Mouse (Mus musculus) erythroblast, embryonic 14.5 days (primary cell): ENCODE results near the gene Ugt2b34. TPM values are rescaled to one million over a fixed set of nuclear protein-coding genes. Genes with fewer than 3 reads are reported as not detected.

Experiments
- H3K27me3 ChIP-seq: 2 replicates; pipeline ENCODE4 v1.6.1; 2012; ENCODE audit warnings: inconsistent platforms; ENCODE audit not compliant: control insufficient read depth
- H3K36me3 ChIP-seq: 2 replicates; pipeline ENCODE4 v1.6.1; 2012; ENCODE audit warnings: mild to moderate bottlenecking, inconsistent platforms; ENCODE audit not compliant: control insufficient read depth
- H3K4me1 ChIP-seq: 2 replicates; pipeline ENCODE4 v1.6.1; 2012; ENCODE audit warnings: inconsistent platforms; ENCODE audit not compliant: control insufficient read depth
- H3K4me3 ChIP-seq: replicated peaks from 2 replicates; pipeline ENCODE3; 2012; ENCODE audit warnings: moderate library complexity, mild to moderate bottlenecking, inconsistent platforms
- H3K9me3 ChIP-seq: 2 replicates; pipeline ENCODE4 v1.6.1; 2012; ENCODE audit warnings: low read length, inconsistent platforms, mixed read lengths; ENCODE audit not compliant: control insufficient read depth
- GATA1 ChIP-seq: IDR thresholded peaks from 2 replicates; pipeline ENCODE4 v1.6.1; 2012; ENCODE audit warnings: low read length, inconsistent platforms, mixed read lengths
- TAL1 ChIP-seq: IDR thresholded peaks from 3 replicates; pipeline ENCODE4 v1.6.1; 2012; ENCODE audit warnings: low read length, inconsistent platforms, mixed read lengths
- polyA plus RNA-seq: library from polyadenylated mRNA; stranded (reverse); fragments of >175 nt; gene quantifications from 2 replicates; pipeline ENCODE4 v1.2.3, GENCODE M21; 2012

Ugt2b34 gene
- polyA plus RNA-seq, result not detected in 2 replicates

DNA sequence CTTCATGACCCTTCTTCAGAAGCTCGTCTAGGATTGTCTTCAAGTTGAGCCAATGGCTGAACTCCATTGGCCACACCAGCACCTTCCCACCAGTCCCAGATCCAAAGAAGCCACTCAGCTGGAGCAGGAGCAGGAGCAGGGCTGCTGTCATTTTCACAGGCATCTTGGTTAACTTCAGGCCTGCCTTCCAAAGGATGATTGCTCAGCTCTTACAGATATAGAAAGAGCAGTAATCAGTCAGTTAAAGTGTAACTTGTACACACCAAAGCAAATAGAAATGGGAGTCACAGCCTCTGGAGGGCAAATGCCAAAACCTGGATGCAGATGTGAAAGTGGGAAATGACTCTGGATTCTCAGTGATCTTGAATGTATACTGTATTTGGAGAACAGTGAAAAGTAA, at the start of gene Ugt2b34:
Ugt2b34 (minus strand) TSS at position 180 of the 400 bp plus-strand sequence.
- peak within 1 kb of the TSS; percentile 8 for H3K4me3 ChIP-seq
- H3K9me3 ChIP-seq, result no peaks in the 10 kb centered on the region
- TF ChIP-seq GATA1 (no peak), TAL1 (no peak)
- H3K36me3 ChIP-seq, result no peaks in the 10 kb centered on the region
- no peaks in the 10 kb centered on the region for H3K4me1 ChIP-seq
- H3K27me3 ChIP-seq, result no peaks in the 10 kb centered on the region

DNA sequence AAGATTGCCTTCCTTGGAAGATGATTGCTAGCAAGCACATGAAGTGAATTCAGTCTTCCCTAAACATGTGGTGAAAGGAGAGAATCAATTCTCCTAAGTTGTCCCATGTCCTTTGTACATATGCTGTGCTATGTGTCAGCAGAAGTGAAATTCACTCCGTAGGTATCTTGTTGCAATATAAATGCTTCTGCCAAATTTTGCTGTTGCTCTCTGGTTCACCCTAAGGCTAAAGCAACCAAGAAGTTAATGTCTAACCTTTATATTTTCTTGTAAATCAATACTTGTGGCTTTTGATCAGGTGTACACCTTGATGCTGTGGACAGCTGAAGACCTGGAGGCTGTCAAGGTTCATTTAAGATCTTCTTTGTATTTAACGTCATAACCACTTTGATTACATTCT, 35.4 kb upstream of the Ugt2b34 start:
- no peak for TF ChIP-seq GATA1
- no peak for TF ChIP-seq TAL1
- no peaks in the 10 kb centered on the region for H3K36me3 ChIP-seq
- H3K4me1 ChIP-seq, result no peaks in the 10 kb centered on the region
- no peaks in the 10 kb centered on the region for H3K27me3 ChIP-seq
- peaks cover 6% of the 10 kb centered on the region; the same call in 1 of the 2 replicates for H3K9me3 ChIP-seq
- no peak overlapping the region for H3K4me3 ChIP-seq

DNA sequence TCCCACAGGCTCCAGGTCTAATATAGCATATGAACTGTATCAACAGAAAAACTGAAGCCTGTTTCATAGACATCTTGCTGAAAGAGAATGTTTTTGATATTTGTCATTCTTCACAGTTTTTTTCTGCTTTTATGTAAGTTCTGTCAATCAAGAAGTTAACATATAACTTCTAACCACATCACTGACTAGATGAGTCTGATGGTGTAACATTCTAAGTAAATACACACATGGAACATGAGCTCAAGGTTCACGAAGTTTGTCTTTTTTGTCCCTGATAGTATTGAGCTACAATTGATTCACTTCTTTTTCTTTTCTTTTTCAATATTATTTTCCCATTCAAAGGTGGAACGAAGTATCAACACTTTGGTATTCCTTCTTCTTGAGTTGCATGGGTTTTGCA, 19.7 kb upstream of the Ugt2b34 start, which contains the start of gene Ugt2b1:
Ugt2b1 (minus strand) TSS at position 105 of the 400 bp plus-strand sequence.
- no peaks in the 10 kb centered on the region for H3K27me3 ChIP-seq
- TF ChIP-seq TAL1 (no peak), GATA1 (no peak)
- H3K4me3 ChIP-seq, result no peak within 1 kb of the TSS
- H3K9me3 ChIP-seq, result no peaks in the 10 kb centered on the region; the same call in 1 of the 2 replicates
- H3K36me3 ChIP-seq, result no peaks in the 10 kb centered on the region
- H3K4me1 ChIP-seq, result no peaks in the 10 kb centered on the region

DNA sequence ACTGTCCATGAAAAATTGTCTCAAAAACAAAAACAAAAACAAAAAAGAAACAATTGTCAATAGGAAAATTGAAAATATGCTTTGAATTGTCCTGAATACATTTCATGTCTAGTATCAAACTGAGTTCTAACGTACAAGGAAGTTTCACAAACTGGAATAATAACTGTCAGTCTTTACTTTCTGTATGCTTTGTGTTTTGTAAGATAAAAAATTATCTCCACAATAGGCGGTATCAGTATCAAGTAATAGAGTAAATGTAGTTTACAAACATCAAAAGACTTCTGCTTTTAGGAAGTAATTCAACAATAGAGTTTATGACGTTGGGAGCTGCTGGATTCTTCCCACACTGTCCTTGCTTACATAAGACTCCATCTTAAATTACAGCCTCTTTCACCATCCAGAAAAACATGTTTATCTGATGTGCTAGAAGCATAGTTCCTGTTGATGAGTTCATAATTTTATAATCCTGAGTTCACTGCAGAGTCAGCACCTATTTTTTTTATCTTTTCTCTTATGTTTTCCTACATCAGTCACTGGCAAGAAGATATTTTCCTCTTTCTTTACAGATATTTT, 14.0 kb upstream of the Ugt2b34 start:
- H3K27me3 ChIP-seq, result no peaks in the 10 kb centered on the region
- TF ChIP-seq GATA1 (no peak), TAL1 (no peak)
- no peaks in the 10 kb centered on the region for H3K36me3 ChIP-seq
- no peaks in the 10 kb centered on the region for H3K4me1 ChIP-seq
- H3K4me3 ChIP-seq, result no peak overlapping the region
- no peaks in the 10 kb centered on the region for H3K9me3 ChIP-seq

DNA sequence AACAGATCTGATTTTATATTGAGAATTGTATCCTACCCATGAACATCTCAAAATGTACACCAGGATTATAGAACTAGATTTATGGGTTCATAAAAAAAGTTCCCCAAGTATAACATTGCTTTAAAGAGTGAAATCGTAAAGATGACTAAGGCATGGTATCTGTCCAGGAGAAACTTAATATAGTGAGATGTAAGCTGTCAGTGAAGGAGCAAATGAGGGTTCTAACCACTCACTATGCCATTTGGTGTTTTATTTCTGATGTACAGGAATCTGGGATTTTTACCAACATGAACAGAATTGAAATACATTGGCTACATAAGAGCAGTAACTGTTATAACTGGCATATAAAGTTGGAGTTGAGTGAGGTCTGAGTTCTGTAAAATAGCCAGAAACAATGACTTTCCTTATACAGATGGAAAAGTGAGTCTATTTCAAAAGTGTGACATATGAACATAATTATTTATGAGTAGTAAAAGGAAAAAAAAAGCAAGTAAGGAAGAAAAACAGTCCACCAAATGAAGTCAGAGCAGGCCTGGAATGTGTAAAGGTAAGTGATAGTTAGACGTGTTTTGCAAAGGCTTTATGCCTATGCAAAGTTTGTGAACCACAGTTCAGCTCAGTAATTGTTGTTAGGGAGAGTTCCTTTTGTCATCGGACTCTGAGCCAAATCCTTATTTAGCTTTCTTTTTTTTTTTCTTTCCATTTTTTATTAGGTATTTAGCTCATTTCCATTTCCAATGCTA, 4.8 kb upstream of the Ugt2b34 start:
- H3K4me3 ChIP-seq, result no peak overlapping the region
- H3K4me1 ChIP-seq, result no peaks in the 10 kb centered on the region
- no peaks in the 10 kb centered on the region for H3K9me3 ChIP-seq
- TF ChIP-seq TAL1, result no peak
- TF ChIP-seq GATA1, result no peak
- no peaks in the 10 kb centered on the region for H3K27me3 ChIP-seq
- H3K36me3 ChIP-seq, result no peaks in the 10 kb centered on the region

DNA sequence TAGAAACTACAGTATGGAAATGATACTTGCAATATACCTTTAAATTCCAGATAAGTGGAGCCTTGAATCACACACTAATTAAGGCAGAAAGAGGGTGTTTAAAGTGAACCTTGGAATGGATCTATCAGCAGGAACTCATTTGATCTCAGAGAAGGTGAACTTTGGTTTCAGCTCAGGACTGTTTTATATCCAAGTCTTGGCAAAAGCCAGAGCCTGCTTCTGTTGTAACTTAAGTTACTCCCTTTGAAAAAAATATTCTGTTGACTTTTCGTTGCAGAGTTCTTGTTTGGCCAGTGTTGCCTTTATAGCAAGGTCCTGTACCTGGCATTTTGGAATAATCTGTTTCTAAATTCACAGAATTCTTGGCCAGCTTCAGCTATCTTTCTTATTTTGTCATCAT, 4.0 kb upstream of the Ugt2b34 start:
- H3K4me1 ChIP-seq, result no peaks in the 10 kb centered on the region

DNA sequence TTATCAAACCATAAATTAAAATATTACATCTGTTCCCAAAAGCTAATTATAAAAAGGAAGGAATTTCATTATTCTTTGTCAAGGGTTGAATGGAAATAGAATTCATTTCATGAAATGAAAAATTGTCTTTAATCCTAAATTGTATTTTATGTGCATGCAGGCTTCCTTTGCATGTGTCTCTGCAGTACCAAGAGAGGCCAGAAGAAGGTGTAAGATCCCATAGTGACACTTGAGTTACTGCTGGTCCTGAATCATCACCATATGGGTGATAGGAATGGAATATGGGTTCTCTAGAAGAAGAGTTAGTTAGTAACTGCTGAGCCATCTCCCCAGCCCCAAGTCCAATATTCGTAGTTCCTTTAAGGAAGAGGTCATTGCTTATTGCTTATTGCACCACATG, 16.8 kb downstream of the Ugt2b34 start:
- Histone ChIP-seq H3K36me3 (peaks cover 4% of the 10 kb centered on the region; the same call in 1 of the 2 replicates), H3K9me3 (peaks cover 6% of the 10 kb centered on the region), H3K4me1 (no peaks in the 10 kb centered on the region), H3K27me3 (no peaks in the 10 kb centered on the region), H3K4me3 (no peak overlapping the region)
- TF ChIP-seq GATA1 (no peak), TAL1 (no peak)

More for the DNA sequence above, 4.0 kb upstream of the Ugt2b34 start:
- Histone ChIP-seq H3K9me3 (no peaks in the 10 kb centered on the region), H3K27me3 (no peaks in the 10 kb centered on the region), H3K36me3 (no peaks in the 10 kb centered on the region), H3K4me3 (no peak overlapping the region)
- TF ChIP-seq GATA1, result no peak
- TF ChIP-seq TAL1, result no peak

DNA sequence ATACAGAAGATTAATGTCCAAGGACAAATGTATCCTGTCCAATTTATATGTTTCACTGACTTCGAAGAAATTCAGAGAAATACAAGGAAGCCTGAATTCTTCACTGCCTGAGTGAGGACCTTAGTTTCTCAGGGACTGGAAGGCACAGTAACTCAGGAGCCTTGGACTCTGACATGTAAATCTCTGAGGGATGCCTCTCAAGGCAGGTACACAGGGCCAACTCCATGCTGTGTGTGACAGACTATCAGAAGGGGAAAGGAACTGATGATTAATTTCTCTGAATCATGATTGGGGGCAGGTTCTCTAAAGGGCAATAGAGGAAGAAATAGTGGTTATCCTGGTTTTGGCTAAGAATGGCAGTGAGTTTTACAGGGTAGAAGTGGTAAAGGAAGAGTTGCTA, 18.3 kb downstream of the Ugt2b34 start:
- no peaks in the 10 kb centered on the region for H3K27me3 ChIP-seq
- 0 out of 2 replicates have a peak, but pooled peaks cover 2% of the 10 kb centered on the region for H3K9me3 ChIP-seq
- no peaks in the 10 kb centered on the region; the same call in 1 of the 2 replicates for H3K36me3 ChIP-seq
- no peak for TF ChIP-seq TAL1
- no peak for TF ChIP-seq GATA1
- no peak overlapping the region for H3K4me3 ChIP-seq
- H3K4me1 ChIP-seq, result no peaks in the 10 kb centered on the region

DNA sequence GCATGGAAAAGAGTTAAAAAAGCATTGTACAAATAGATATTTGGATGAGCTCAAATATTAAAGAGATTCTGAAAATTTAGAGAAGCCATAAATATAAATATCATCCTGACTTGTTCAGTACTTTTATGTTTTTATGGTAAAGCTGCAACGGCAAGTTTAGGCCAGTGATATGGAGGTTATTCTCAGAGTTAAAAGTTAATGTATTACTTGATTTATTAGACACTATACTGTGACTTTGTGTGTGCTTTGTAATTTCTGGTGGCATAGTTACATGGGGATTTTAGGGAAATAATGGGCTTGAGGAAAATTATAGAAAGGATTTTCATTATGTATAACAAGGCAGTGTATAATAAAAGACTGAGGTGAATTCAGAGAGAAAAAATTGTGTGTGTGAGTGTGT, 19.7 kb downstream of the Ugt2b34 start:
- no peaks in the 10 kb centered on the region for H3K27me3 ChIP-seq
- H3K4me3 ChIP-seq, result no peak overlapping the region
- TF ChIP-seq TAL1, result no peak
- no peak for TF ChIP-seq GATA1
- H3K4me1 ChIP-seq, result no peaks in the 10 kb centered on the region
- H3K36me3 ChIP-seq, result no peaks in the 10 kb centered on the region; the same call in 1 of the 2 replicates
- peaks cover 5% of the 10 kb centered on the region; the same call in 1 of the 2 replicates for H3K9me3 ChIP-seq
